Mouse (Mus musculus): ENCODE measurements around the gene Plekhh3.

The Plekhh3 gene

DNA sequence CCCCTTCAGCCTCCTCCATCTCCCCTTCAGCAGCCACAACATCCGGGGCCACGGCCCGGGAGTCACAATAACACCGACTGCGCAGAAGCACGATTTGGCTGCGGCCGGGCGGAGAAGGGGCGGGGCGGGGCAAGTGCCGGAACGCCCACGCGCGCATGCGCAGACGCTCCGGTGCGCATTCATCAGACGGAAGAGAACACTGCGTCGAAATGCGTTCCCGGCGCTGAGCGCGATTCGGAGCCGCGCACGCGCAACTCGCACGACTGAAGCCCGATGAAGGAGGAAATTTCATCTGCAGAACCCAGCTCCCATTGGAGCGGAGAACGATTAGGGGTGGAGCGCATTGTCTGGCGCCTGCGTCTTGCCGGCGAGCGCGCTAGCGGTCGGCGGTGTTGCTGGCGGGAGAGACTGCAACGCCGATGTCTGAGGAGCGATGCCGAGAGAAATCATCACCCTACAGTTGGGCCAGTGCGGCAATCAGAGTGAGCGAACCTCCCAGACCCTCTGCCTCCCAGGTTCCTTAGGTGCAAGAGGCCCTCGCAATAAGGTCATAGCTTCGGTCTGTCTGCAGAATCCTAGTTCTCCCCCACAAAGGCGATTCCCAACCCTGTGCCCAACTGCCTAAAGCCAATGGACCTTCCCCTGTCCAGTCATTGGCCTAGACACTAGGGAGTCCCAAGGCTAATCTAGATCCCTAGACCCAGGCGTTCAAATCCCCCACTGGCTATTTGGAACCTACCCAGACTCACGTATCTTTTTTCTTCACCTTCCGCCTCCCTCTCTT is 51.2 kb downstream of the Plekhh3 start, which contains the start of the genes Retreg3 and Tubg1:
Gene Retreg3, minus strand, starts transcription at position 133 of the 784 bp plus-strand sequence.
Gene Tubg1, plus strand, starts transcription at position 178 of the 784 bp plus-strand sequence.
- peak; percentile 99 for DNase-seq (ENCODE audit: low spot score)

- DNase-seq (ENCODE audit: low spot score): no peak
These were observed 51.9 kb downstream of the Plekhh3 start for GRCm38 (mm10) chr11:101119131-101119760.

DNA sequence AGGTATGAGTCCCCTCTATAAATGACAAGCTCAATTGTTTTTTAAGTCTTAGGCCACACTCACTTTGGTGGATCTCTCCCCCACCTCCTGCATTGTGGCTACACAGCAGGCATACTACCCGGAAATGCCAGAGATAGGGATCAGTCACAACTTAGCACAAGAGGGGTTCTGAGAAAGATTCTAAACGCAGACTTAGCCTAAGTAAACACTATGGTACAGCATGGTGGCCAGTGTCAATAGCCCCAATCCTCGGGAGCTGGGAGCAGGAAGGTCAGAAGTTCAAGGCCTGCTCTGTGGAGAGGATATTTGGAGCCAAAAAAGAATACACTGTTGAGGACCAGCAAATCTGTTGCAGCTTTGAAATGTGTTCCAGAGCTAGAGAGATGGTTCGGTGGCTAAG is 53.0 kb downstream of the Plekhh3 start:
- DNase-seq (ENCODE audit: low spot score): no peak

GRCm38 (mm10) chr11:101115564-101115963 is 55.6 kb downstream of the Plekhh3 start:
- DNase-seq (ENCODE audit: low spot score): no peak
